Mouse (Mus musculus) ES-Bruce4 (cell line): ENCODE measurements at regions not wholly inside any gene's neighbourhood (a gene's known extent, or its start where the extent isn't known, plus 50 kb on each side); places are given as distances from the start of the nearest gene placed in this dataset.

Experiments
- H3K27ac ChIP-seq: 2 replicates; pipeline ENCODE4 v1.5.1; 2012; ENCODE audit warnings: low read length, inconsistent platforms; ENCODE audit not compliant: insufficient read depth
- H3K27me3 ChIP-seq: 2 replicates; pipeline ENCODE4 v1.6.1; 2012; ENCODE audit warnings: mild to moderate bottlenecking, low read length, inconsistent platforms; ENCODE audit not compliant: control insufficient read depth, poor library complexity, insufficient read depth, severe bottlenecking
- H3K36me3 ChIP-seq: 2 replicates; pipeline ENCODE4 v1.6.1; 2012; ENCODE audit warnings: inconsistent platforms, mild to moderate bottlenecking, low read length, moderate library complexity; ENCODE audit not compliant: control insufficient read depth, poor library complexity, insufficient read depth, severe bottlenecking
- H3K4me1 ChIP-seq: one replicate; pipeline ENCODE4 v1.8.1; 2011; ENCODE audit warnings: low read length; ENCODE audit not compliant: control insufficient read depth, insufficient read depth
- H3K4me3 ChIP-seq: 2 replicates; pipeline ENCODE4 v1.5.1; 2011; ENCODE audit warnings: low read depth, mild to moderate bottlenecking, low read length
- H3K9ac ChIP-seq: 2 replicates; pipeline ENCODE4 v1.6.1; 2012; ENCODE audit warnings: low read depth, mild to moderate bottlenecking, inconsistent platforms; ENCODE audit not compliant: poor library complexity, severe bottlenecking
- H3K9me3 ChIP-seq: replicated peaks from 2 replicates; pipeline ENCODE4 v1.6.1; 2012; ENCODE audit warnings: mild to moderate bottlenecking, low read length, inconsistent platforms; ENCODE audit not compliant: control insufficient read depth, poor library complexity, insufficient read depth, severe bottlenecking
- CTCF ChIP-seq: IDR thresholded peaks from one replicate; pipeline ENCODE4 v1.8.1; 2011; ENCODE audit warnings: low read depth, low read length
- EP300 ChIP-seq: IDR thresholded peaks from 2 replicates; pipeline ENCODE4 v1.6.1; 2011; ENCODE audit warnings: low read depth, low read length; ENCODE audit not compliant: insufficient read depth
- POLR2A ChIP-seq: IDR thresholded peaks from one replicate; pipeline ENCODE4 v1.8.1; 2011; ENCODE audit warnings: low read length; ENCODE audit not compliant: insufficient read depth

GRCm38 (mm10) chr15:71302541-71302940 lies 2531.8 kb upstream of the Gm6569 start:
- Histone ChIP-seq H3K27ac (no peak overlapping the region), H3K9me3 (no peaks in the 10 kb centered on the region), H3K27me3 (no peaks in the 10 kb centered on the region), H3K4me3 (no peak overlapping the region), H3K4me1 (no peaks in the 10 kb centered on the region), H3K9ac (no peak overlapping the region), H3K36me3 (no peaks in the 10 kb centered on the region)
- TF ChIP-seq POLR2A: no peak

GRCm38 (mm10) chr15:71310230-71310629 lies 2524.1 kb upstream of the Gm6569 start:
- no peaks in the 10 kb centered on the region for H3K36me3 ChIP-seq
- no peaks in the 10 kb centered on the region for H3K27me3 ChIP-seq
- H3K4me3 ChIP-seq: no peak overlapping the region
- H3K9ac ChIP-seq: no peak overlapping the region
- TF ChIP-seq CTCF (peak; percentile 20), EP300 (no peak)
- H3K27ac ChIP-seq: no peak overlapping the region
- no peaks in the 10 kb centered on the region for H3K4me1 ChIP-seq
- H3K9me3 ChIP-seq: no peaks in the 10 kb centered on the region

GRCm38 (mm10) chr15:71326596-71326995 lies 2507.8 kb upstream of the Gm6569 start:
- Histone ChIP-seq H3K9ac (no peak overlapping the region), H3K9me3 (no peaks in the 10 kb centered on the region), H3K4me3 (no peak overlapping the region), H3K27me3 (no peaks in the 10 kb centered on the region), H3K27ac (no peak overlapping the region), H3K36me3 (no peaks in the 10 kb centered on the region), H3K4me1 (no peaks in the 10 kb centered on the region)
- TF ChIP-seq POLR2A: no peak
- no peak for TF ChIP-seq EP300
- TF ChIP-seq CTCF: no peak

GRCm38 (mm10) chr15:71358189-71358790 lies 2476.1 kb upstream of the Gm6569 start:
- Histone ChIP-seq H3K9ac (no peak overlapping the region), H3K4me1 (no peaks in the 10 kb centered on the region), H3K4me3 (no peak overlapping the region), H3K27ac (no peak overlapping the region), H3K36me3 (no peaks in the 10 kb centered on the region), H3K9me3 (no peaks in the 10 kb centered on the region), H3K27me3 (no peaks in the 10 kb centered on the region)
- TF ChIP-seq POLR2A (no peak), EP300 (no peak), CTCF (no peak)

- no peaks in the 10 kb centered on the region for H3K36me3 ChIP-seq
- no peak overlapping the region for H3K9ac ChIP-seq
- no peak overlapping the region for H3K27ac ChIP-seq
- no peaks in the 10 kb centered on the region for H3K27me3 ChIP-seq
- H3K4me3 ChIP-seq: no peak overlapping the region
- TF ChIP-seq EP300 (no peak), POLR2A (no peak), CTCF (no peak)
- no peaks in the 10 kb centered on the region for H3K9me3 ChIP-seq
- no peaks in the 10 kb centered on the region for H3K4me1 ChIP-seq
These were observed 2458.6 kb upstream of the Gm6569 start for GRCm38 (mm10) chr15:71375775-71376174.
